Mouse (Mus musculus) B cell, adult 2 months (primary cell): ENCODE measurements around the gene Srf.

Experiments used
- DNase-seq, 2 experiments: peaks; one replicate each; pipeline ENCODE4 v3.0.0; 2022

Gene Srf

DNA sequence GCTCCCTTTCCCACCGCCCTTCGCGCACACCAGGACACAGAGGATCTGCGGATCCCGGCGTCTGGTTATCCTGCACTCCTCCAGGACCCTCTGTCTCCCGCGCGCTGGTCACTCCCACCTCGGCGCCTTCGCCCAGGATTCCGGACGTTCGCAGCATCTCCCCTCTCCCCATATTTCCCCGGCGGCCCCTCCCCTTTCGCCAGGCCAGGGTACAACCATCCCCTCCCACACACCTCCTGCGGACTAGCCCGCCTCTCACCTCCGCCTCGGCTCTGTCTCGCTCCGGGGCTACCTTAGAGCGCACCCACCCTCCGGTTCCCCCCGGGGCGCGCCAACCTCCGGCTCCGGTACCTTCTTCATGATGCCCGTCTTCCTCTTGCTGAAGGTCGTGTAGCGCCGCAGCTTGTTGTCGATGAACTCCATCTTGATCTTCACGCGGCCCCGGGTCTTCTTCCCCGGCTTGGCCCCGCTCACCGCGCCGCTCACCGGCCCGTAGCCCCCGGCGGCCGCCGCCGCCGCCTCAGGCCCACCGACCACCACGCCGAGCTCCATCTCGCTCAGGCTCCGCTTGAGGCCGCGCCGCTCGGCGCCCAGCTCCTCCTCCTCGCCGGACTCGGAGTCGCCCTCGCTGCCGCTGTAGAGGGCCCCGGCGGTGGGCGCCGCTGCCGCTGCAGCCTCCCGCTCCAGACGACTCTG lies 850 bp downstream of the Srf start:
- DNase-seq: peak in 1 of 2 experiments; percentile 62

DNA sequence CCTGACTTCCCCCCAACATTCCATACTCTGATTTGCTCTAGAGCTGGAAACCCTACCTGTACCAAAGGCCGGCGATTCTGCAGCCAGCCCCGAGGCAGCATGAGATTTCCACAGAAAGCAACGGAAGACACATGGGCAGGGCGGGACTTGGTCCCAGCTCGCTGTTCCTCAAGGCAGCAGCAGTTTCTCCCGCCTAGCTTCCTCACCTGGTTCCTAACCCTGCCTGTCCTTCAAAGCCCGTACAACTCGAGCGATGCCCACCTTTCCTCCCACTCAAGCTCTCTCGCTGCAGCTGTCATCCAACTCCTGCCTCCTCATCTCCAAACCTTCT lies 1.4 kb downstream of the Srf start:
- no peak for DNase-seq

- DNase-seq: no peak
Observed at GRCm38 (mm10) chr17:46553926-46554325, 2.0 kb downstream of the Srf start.

DNA sequence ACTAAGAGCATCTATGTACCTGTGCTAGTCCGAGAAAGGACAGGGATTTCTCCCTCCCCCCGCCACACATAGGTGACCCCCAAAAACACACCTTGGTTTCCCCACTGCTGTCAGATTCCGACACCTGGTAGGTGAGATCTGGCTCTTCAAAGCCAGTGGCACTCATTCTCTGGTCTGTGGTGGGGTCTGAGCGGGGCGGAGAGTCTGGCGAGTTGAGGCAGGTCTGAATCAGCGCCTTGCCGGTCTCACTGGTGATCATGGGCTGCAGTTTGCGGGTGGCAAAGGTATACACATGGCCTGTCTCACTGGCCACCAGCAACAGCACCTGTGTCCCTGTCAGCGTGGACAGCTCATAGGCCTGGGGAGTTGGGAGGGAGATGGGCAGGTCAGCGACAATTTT lies 2.5 kb downstream of the Srf start:
- DNase-seq: no peak

- DNase-seq: peak; percentile 31 to 33
Observed at GRCm38 (mm10) chr17:46552841-46553423, 3.0 kb downstream of the Srf start.

GRCm38 (mm10) chr17:46552151-46552550 lies 3.8 kb downstream of the Srf start:
- no peak for DNase-seq

DNA sequence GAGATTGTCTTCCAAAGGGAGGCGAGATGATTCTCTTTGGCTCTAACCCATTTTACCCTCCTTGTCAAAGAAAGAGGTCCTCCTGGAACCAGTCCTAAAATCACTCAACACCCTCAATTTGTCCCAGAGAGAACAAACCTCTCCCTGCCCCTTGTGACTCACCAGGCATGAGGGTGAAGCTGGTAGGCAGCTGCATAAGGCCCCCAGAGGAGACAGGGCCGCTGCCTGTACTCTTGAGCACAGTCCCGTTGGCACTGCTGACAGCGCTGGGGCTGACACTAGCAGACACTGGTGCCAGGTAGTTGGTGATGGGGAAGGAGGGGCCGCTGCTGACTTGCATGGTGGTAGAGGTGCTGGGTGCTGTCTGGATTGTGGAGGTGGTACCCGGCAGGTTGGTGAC lies 4.6 kb downstream of the Srf start:
- no peak for DNase-seq

DNA sequence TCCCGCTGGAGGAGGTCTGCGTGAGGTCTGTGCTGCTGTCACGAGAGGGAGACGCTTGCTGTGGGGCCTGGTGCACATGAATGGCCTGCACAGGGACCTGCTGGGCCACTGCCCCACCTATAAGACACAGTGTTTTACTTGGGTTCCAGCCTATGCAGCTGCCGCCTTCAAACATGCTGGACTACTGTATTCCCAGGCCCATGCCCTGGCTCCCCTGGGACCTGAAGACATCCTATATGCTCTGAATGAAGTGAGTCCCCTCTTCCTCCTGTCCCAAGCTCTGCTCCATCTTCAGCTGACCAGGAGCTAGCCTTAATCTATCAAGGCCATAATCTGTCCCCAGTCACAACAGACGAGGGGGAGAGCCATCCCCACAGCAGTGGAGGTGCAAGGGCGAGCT lies 5.1 kb downstream of the Srf start:
- DNase-seq: no peak

- DNase-seq: no peak
Observed at GRCm38 (mm10) chr17:46549642-46550041, 6.3 kb downstream of the Srf start.

DNA sequence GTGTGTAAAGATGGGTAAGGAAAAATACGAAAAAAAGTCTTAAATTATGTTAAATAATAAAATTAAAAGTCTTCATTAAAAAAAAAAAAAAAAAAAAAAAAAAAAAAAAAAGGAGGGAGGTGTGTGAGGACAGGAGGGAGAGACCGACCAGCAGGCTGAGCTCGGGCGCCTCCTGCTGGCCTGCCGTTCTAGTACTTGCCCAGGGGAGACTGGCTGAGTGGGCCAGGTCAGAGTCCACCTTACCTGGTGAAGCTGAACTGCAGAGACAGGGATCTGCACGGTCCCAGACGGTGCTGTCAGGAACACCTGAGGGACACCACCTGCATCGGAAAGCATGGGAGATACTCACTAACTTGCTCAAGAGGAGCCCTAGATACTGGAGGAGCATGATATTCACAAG lies 6.8 kb downstream of the Srf start:
- DNase-seq: peak; percentile 67 to 72

DNA sequence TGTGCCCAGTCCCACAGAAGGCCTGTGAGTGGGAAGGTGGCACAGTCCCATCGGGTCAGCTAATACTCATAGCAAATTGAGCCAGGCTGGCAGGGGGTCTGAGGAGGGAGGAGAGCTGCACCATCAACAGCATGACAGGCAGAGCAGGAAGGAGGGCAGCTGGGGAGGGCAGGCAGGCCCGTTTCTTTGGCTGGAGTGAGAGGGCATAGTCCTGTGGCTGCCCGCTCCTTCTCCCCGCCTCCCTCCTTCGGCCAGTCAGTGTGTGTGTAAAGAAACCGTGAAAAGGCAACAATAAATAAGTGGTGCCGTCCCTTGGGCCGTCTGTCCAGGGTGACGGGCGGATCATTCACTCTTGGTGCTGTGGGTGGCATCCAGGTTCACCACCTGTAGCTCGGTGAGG lies 7.2 kb downstream of the Srf start:
- no peak for DNase-seq

GRCm38 (mm10) chr17:46547923-46548322 lies 8.1 kb downstream of the Srf start:
- no peak for DNase-seq

- DNase-seq: no peak
Observed at GRCm38 (mm10) chr17:46546995-46547394, 9.0 kb downstream of the Srf start.

DNA sequence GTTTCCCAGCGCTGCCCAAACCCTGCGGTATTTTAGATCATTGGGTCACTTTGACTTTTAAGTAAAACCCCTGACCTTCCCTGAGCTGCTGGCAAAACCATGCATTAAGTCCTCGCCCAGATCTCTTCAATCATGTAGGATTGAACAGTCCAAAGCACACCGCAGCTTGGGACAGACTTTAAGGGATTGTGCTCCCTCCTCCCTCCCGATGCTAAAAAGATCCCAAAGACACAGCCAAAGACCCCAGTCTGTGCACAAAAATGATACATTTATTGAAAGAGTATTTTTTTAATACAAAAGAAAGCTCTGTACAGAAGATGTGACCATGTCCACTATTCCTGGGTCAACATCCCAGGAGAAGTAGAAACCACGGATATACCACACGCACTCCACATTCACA lies 9.4 kb downstream of the Srf start:
- DNase-seq: no peak

DNA sequence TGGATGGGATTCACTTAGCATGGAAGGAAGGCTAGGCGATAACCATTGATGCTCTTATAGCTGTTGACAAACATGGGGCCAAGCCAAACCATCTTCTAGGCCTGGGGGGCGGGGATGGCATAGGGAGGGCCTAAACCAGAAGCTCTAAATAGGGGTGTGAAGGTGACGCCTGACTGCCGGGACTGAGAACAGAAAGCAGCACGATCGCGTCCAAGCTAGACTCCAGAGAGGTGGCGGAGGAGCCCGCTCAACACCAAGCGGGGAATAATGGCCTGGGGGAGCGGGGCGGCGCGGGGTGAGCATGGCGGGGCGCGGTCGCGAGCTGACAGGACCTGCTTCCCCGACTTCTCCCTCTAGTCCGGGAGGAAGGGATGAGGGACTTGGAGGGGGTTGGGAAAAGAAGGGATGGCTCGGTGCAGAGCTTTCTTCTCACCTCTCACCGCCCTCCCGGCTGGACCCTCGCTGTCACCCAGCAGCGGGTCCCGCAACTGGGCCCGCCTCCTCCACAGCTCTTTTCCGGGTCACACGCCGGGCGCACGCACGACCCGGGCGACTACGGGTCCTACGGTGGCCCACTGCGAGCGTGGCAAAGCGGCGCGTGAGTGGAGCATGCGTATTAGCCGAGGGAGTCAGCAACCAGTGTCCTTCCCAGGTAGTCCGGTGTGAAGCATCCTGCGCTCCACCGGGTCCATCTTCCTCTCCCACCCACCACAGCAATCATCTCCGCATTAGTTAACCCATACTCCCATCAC lies 10.0 kb downstream of the Srf start, which contains the start of gene Cul9:
TSS of gene Cul9 (minus strand) at position 576 of the 752 bp plus-strand sequence.
- peak; percentile 64 to 65 for DNase-seq

- no peak for DNase-seq
Observed at GRCm38 (mm10) chr17:46543661-46544060, 12.3 kb downstream of the Srf start.

DNA sequence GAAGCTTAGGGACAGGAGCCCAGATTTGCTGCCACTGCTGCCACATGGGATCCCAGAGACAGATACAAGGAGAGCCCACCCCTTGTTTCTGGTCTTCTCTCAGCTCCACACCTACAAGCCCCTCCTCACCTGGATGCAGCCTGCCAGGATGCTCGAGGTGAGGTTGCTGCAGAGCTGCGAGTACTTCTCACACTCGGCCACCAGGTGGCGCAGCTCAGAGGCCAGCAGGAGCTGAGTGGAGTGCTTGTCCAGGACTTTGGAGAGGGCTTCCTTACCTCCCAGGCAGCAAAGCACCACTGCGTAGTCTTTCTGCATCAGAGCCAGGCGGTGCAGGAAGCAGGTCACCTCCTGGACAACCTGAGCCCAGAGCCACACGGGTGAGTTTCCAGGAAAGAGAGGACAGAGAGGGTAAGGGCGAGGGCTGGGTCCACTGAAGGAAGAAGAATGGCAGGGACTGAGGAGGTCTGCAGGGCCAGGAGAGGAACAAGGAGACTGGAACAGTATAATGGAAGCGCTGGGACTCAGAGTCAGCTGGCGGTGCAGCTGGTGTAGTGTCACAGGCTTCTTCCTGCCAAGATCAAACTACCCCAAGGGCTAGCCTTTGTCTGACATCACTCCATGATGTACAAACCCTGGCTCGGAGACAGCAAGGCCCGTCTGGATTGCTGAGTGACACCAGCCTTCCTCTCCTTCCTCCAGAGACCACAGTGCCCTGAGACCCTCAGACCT lies 30.2 kb downstream of the Srf start:
- peak; percentile 73 to 77 for DNase-seq

DNA sequence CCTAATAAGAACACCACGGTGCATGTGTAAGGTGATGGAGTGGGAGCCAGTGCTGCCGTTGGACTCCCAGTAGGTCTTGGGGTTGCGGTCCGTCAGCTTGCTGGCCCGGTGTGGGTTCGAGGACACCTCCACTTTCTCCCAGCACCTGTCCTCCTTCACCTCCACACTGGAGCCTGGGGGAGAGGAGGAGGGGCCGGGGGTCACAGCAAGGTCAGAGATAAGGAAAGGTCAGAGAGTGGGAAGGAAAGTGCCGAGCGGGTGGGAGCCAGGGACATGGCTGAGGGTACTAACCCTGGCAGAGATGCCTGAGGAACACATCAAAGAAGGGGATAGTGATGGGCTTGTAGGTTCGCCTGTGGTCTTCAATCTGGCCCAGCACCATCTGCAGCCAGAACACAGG lies 30.9 kb downstream of the Srf start:
- no peak for DNase-seq

- no peak for DNase-seq
Observed at GRCm38 (mm10) chr17:46521963-46522668, 33.9 kb downstream of the Srf start.

DNA sequence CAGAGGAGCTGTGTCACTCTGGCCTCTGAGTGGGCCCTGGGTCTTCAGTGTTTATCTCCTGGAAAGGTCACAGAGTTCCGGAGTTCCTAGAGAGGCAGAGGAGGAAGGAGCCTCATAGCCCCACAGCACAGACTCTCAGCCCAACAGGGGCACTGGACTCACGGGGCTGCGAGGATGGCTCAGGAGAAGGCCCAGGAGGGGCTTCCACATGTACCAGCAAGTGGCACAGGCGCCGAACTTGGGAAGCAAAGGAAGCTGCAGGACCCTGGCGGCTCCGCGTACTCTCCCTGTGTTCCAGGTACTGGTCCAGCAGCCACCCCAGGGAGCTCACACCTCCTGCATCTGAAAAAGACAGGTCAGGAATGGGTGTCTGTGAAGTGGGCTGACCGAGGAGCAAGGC lies 34.8 kb downstream of the Srf start:
- no peak for DNase-seq

- no peak for DNase-seq
Observed at GRCm38 (mm10) chr17:46520385-46520979, 35.5 kb downstream of the Srf start.

DNA sequence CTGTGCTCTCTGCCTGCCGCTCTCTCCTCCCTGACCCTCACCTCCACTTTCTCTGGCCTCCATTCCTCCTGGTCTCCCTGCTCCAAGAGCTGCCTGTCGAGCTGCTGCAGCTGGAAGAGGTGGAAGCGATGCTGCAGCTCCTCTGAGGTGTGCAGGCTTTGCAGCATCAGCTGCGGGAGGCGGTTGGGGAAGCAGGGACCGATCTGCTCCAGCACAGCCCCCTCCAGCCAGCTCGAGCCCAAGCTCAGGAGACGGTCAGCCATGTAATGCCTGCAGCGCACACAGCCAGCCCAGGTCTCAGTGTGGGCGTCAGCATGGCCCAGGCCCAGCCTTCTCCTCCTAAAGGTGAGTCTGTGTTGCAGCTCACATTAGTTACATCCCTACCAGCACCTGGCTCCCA lies 36.0 kb downstream of the Srf start:
- DNase-seq: no peak

- DNase-seq: no peak
Observed at GRCm38 (mm10) chr17:46513329-46513728, 42.6 kb downstream of the Srf start.
